Mouse (Mus musculus) lung, adult 2 months (tissue): ENCODE data around the gene Oprm1.

ENCODE experiments used
- CTCF ChIP-seq: fragments of 200-500 bp; IDR thresholded peaks from 2 replicates; pipeline ENCODE4 v1.5.1; 2011; ENCODE audit warnings: mild to moderate bottlenecking, low read length, control low read depth; ENCODE audit not compliant: insufficient read depth
- POLR2A ChIP-seq: fragments of 200-500 bp; IDR thresholded peaks from 2 replicates; pipeline ENCODE4 v1.6.1; 2011; ENCODE audit warnings: low read depth, mild to moderate bottlenecking, control low read depth, low read length, borderline replicate concordance; ENCODE audit errors: extremely low read depth

- no peak for TF ChIP-seq POLR2A
- no peak for TF ChIP-seq CTCF
Measured at GRCm38 (mm10) chr10:6846283-6846682, 88.0 kb downstream of the Oprm1 start.
